ENCODE assay signal across 13 mouse cellular contexts in the genomic region with DNA sequence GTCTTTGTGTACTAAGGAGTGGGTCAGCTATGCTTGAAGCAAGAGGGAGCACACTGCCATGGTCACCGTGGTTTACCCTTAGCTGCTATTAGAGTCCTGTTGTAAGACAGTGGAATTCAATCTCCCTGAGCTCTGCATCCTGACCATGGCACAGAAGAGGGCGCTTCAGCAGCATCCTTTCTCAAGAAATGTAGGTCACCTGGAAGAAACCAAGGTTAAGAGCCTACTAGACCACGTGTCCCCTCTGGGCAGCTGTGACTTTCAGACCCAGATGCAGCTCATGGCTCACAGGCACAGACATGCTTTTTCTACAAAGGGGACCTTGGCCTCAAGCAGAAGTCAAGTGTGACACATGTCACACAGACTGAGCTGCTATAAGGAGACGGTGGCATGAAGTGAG. TPM values are rescaled to one million over a fixed set of nuclear protein-coding genes. Genes with fewer than 3 reads are reported as not detected.
DNase-seq lines count a peak whose midpoint lies in the region; ATAC-seq and TF ChIP-seq lines count a peak whose summit lies in the region.
"Had no signal": no experiment of that assay in that cellular context is flagged by ENCODE, and none has a peak within 500 bp of the region (broad histone marks: within the 10 kb centered on the region; RNA-seq: fewer than 3 reads in every experiment).

No protein-coding gene starts in this region.

- peaks cover 12% of the 10 kb centered on the region for H3K4me1 ChIP-seq in kidney, embryonic 15.5 days
- H3K4me1 ChIP-seq in cortical plate, adult 2 months (ENCODE audit: control insufficient read depth, insufficient read depth, low read length): peaks cover 9% of the 10 kb centered on the region
- H3K4me1 ChIP-seq: stomach, embryonic 15.5 days had no signal

- no peak overlapping the region for H3K4me2 ChIP-seq in kidney, embryonic 15.5 days
- H3K4me2 ChIP-seq: limb, embryonic 12.5 days; stomach, embryonic 15.5 days had no signal

- ATAC-seq in cerebellum, adult (ENCODE audit: insufficient number of reproducible peaks, low FRiP score, low TSS enrichment): no peak
- no peak for ATAC-seq in kidney, embryonic 15.5 days (replicated peaks; ENCODE audit: low FRiP score)

- 0 out of 2 replicates have a peak, but pooled peaks have one; percentile 26 for TF ChIP-seq CTCF in cortical plate, adult 2 months (IDR thresholded peaks at IDR 0.05; ENCODE audit: extremely low read depth, insufficient read depth, low read length)

- no peak for TF ChIP-seq POLR2A in cortical plate, adult 2 months (IDR thresholded peaks at IDR 0.05; ENCODE audit: extremely low read depth, insufficient read depth, low read length)

- no peaks in the 10 kb centered on the region for H3K9me3 ChIP-seq in kidney, embryonic 15.5 days (replicated peaks)
- H3K9me3 ChIP-seq: forebrain, embryonic 10.5 days; hindbrain, embryonic 10.5 days; limb, embryonic 12.5 days; stomach, embryonic 15.5 days had no signal

- no peaks in the 10 kb centered on the region for H3K36me3 ChIP-seq in kidney, embryonic 15.5 days
- H3K36me3 ChIP-seq: forebrain, embryonic 10.5 days; hindbrain, embryonic 10.5 days; limb, embryonic 12.5 days; stomach, embryonic 15.5 days had no signal

- WGBS in kidney, embryonic 15.5 days: 63% methylated on average over 4 of the region's 4 CpGs

- H3K27me3 ChIP-seq in kidney, embryonic 15.5 days: peaks cover 6% of the 10 kb centered on the region; the same call in 1 of the 2 replicates
- H3K27me3 ChIP-seq: stomach, embryonic 15.5 days had no signal

- H3K4me3 ChIP-seq in kidney, embryonic 15.5 days (replicated peaks): no peak overlapping the region
- no peak overlapping the region for H3K4me3 ChIP-seq in cortical plate, adult 2 months (ENCODE audit: insufficient read depth, low read length)
- H3K4me3 ChIP-seq: forebrain, embryonic 10.5 days; hindbrain, embryonic 10.5 days; limb, embryonic 12.5 days; stomach, embryonic 15.5 days had no signal

- no peak overlapping the region for H3K27ac ChIP-seq in kidney, embryonic 15.5 days
- H3K27ac ChIP-seq in cortical plate, adult 2 months (ENCODE audit: insufficient read depth, low read length): no peak overlapping the region
- H3K27ac ChIP-seq: forebrain, embryonic 10.5 days; hindbrain, embryonic 10.5 days; limb, embryonic 12.5 days; stomach, embryonic 15.5 days had no signal

- DNase-seq in cerebellum, adult 9-11 months: peak; percentile 24
- peak; percentile 22 for DNase-seq in kidney, postnatal 10 days
- DNase-seq in thymus, postnatal 25 days: peak; percentile 39
- no peak for DNase-seq in left cerebral cortex, adult 11 months (ENCODE audit: low spot score)
- DNase-seq in right cerebral cortex, postnatal 10 days (ENCODE audit: low spot score in 2 of 2): no peak
- DNase-seq: lung, adult 2 months had no signal

- H3K9ac ChIP-seq in kidney, embryonic 15.5 days: no peak overlapping the region
- H3K9ac ChIP-seq: limb, embryonic 12.5 days; stomach, embryonic 15.5 days had no signal

RNA-seq across cellular contexts. Expression of gene Rps6ka2, which starts 27.5 kb away (rescaled TPM):
- 20.9 and 21.5 TPM in 2 replicates for polyA plus RNA-seq in kidney, embryonic 15.5 days (2015; fragmentation: Nextera tagmentation; extraction: Ambion mirVana)
- 45.2 and 48.3 TPM in 2 replicates for polyA plus RNA-seq in cortical plate, adult 2 months (2012; rRNA removed)

Comparison
In these comparisons a context has a peak if more than half of its experiments do, and no peak if none do; other contexts are left out.
1. DNase-seq: peak in cerebellum, adult 9-11 months (single experiment), kidney, postnatal 10 days (single experiment) and thymus, postnatal 25 days (single experiment); none in left cerebral cortex, adult 11 months (single experiment) and right cerebral cortex, postnatal 10 days (0 of 2).